Mouse (Mus musculus): ENCODE measurements around the gene Runx1. TPM values are rescaled to one million over a fixed set of nuclear protein-coding genes. Genes with fewer than 3 reads are reported as not detected.

The Runx1 gene
- total RNA-seq (2017) = 78.7 and 92.4 TPM in 2 replicates

DNA sequence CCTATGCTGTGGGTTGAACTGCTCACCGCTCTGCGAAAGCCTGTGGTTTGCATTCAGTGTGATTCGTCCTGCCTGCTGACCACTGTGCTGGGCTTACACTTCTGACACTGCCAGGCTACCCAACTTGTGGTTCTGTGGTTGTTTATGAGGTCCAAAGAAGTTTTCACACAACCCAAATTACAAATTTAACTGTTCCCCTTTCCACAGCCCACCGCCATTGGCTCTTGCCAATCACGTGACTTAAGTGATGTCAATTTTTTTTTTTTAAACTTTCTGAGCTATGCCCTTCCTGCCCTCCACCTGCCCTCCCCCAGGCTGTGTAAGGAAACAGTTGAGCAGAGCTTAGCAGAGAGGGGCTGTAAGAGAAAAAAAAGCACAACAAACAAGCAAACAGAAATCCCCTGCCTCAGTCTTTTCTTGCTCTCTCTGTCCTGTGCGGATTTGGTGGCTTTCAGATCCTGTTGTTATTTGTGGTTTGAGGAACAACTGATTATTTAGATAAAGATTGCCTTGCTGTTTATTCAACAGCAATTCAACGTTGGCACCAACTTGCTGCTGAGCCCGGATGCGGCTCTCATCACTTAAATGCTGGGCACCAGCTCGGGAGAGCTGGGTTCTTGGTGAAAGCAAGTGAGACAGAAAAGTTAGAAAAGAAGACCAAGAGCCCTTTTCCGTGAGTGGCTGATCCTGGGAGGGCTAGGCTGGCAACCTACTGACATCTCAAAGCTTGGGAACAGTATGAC lies at the start of gene Runx1:
TSS of gene Runx1 (minus strand) at position 242 of the 743 bp plus-strand sequence.
- ATAC-seq (replicated peaks; ENCODE audit: low read depth, poor library complexity, severe bottlenecking) = peak; percentile 45

DNA sequence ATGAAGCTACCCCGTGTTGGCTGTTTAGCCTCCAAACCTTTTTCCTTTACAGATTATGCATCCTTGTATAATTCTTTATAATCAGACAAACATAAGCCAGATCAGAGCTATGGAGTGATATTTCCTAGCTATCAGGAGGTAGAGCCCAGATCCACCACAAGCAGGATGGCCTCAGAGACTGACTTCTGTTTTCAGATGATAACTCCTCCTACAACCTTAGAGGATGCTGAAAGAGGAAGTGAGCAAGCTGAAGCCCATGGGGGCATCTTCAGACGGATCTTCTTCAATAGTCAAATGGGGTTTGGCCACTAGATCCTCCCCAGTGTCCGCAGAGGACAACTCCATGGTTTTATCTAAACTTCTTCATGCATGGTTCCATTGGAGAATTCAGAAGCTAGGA lies 48.1 kb upstream of the Runx1 start:
- ATAC-seq (replicated peaks; ENCODE audit: low read depth, poor library complexity, severe bottlenecking) = peak; percentile 91

DNA sequence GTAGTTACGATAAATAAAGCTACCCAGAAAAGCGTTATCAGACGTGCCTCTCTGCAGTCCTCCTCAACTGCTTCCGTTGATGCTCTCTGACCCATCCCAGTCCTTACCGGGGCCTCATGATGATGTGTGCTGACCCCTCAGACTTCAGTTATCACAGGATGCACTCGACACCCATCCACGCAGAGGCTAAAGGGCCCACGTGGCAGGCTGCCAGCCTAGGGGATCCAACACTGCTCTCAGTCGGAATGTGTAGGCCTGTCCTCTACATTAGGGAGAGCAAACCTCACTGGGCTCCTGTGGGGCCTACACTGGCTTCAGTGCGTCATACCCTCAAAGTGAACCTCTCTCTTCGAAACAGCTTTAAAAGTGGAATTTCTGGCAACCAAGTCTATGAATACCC lies 45.8 kb upstream of the Runx1 start:
- peak; percentile 37 for ATAC-seq (replicated peaks; ENCODE audit: low read depth, poor library complexity, severe bottlenecking)

- ATAC-seq (replicated peaks; ENCODE audit: low read depth, poor library complexity, severe bottlenecking) = peak; percentile 57
These were observed 42.6 kb upstream of the Runx1 start for GRCm38 (mm10) chr16:92868550-92868949.

DNA sequence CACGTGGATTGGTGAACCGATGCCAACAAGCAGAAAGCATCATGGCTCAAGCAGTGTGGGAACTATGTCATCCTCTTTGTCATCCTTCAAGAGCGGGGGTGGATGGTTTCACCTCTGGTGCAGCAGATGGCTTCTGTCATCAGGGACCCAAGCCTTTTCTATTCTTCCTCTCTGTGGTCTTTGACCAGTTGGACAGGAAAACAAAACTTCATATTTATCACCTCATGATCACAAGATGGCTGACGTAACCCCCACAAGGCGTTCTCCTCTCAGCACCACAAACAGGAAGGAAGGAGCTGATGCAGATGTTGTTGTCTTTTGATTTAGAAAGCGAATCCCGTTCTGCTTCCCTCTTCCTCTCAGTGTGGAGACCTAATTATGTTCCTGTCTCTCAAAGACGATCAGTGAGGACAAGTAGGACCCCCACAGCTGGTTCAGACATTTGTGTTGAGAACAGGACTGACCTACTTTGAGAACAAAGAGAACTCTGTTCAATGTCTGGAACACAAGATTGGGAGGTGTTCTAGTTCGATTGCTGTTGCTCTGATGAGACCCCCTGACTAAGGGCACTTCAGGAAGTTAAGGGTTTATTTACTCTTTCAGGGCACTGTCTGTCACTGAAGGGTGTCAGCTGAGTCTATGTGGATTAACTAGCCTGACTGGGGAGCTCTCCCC lies 41.4 kb upstream of the Runx1 start:
- peak; percentile 67 for ATAC-seq (replicated peaks; ENCODE audit: low read depth, poor library complexity, severe bottlenecking)

GRCm38 (mm10) chr16:92865314-92865713 lies 39.4 kb upstream of the Runx1 start:
- no peak for ATAC-seq (replicated peaks; ENCODE audit: low read depth, poor library complexity, severe bottlenecking)

DNA sequence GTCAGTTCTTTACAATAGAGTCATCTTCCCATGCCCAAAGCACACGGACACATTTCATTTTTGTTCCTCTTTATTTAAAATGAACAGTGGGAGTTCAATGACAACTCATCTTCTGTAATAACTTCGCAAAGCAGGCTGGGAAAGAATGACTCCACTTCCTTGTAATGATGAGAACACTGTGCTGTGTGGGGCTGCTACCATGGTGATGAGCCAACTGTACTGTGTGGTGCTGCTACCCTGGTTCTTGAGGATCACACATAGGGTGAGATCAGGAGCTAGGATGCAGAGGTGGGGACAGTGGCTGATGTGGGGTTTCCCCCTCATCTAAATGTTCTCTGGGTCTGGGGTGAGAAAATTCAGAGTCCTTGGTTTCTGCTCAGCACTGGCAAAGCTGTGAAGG lies 38.2 kb upstream of the Runx1 start:
- ATAC-seq (replicated peaks; ENCODE audit: low read depth, poor library complexity, severe bottlenecking) = 0 out of 2 replicates have a peak, but pooled peaks have one; percentile 34

- no peak for ATAC-seq (replicated peaks; ENCODE audit: low read depth, poor library complexity, severe bottlenecking)
These were observed 37.2 kb upstream of the Runx1 start for GRCm38 (mm10) chr16:92863179-92863578.

- ATAC-seq (replicated peaks; ENCODE audit: low read depth, poor library complexity, severe bottlenecking) = no peak
These were observed 36.5 kb upstream of the Runx1 start for GRCm38 (mm10) chr16:92862430-92862829.

GRCm38 (mm10) chr16:92861571-92861970 lies 35.6 kb upstream of the Runx1 start:
- 0 out of 2 replicates have a peak, but pooled peaks have one; percentile 26 for ATAC-seq (replicated peaks; ENCODE audit: low read depth, poor library complexity, severe bottlenecking)

- ATAC-seq (replicated peaks; ENCODE audit: low read depth, poor library complexity, severe bottlenecking) = no peak
These were observed 34.7 kb upstream of the Runx1 start for GRCm38 (mm10) chr16:92860649-92861048.

- ATAC-seq (replicated peaks; ENCODE audit: low read depth, poor library complexity, severe bottlenecking) = no peak
These were observed 30.8 kb upstream of the Runx1 start for GRCm38 (mm10) chr16:92856779-92857178.

GRCm38 (mm10) chr16:92852276-92852675 lies 26.3 kb upstream of the Runx1 start:
- ATAC-seq (replicated peaks; ENCODE audit: low read depth, poor library complexity, severe bottlenecking) = no peak

- no peak for ATAC-seq (replicated peaks; ENCODE audit: low read depth, poor library complexity, severe bottlenecking)
These were observed 24.5 kb upstream of the Runx1 start for GRCm38 (mm10) chr16:92850416-92850815.

- peak; percentile 69 for ATAC-seq (replicated peaks; ENCODE audit: low read depth, poor library complexity, severe bottlenecking)
These were observed 21.9 kb upstream of the Runx1 start for GRCm38 (mm10) chr16:92847762-92848300.

GRCm38 (mm10) chr16:92845244-92846225 lies 19.6 kb upstream of the Runx1 start:
- no peak for ATAC-seq (replicated peaks; ENCODE audit: low read depth, poor library complexity, severe bottlenecking)

DNA sequence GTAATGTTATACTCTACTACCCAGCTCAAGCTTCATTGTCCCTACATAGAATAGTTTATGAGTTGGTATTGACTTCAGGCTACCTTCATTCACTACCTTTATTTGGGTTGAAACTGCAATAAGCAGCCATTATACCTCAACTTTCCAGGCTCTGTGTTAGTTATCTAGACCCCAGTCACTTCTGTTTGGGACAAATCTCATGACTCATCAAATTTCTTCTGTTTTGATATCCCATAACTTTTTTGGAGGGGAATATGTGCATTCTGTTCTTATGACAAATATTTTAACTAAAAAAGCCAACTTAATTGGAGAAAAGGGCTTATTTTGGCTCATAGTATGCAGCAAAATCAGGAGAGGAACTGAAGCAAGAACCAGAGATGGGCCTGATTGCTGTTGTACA lies 12.8 kb upstream of the Runx1 start:
- ATAC-seq (replicated peaks; ENCODE audit: low read depth, poor library complexity, severe bottlenecking) = no peak

GRCm38 (mm10) chr16:92831341-92831740 lies 5.4 kb upstream of the Runx1 start:
- ATAC-seq (replicated peaks; ENCODE audit: low read depth, poor library complexity, severe bottlenecking) = no peak

GRCm38 (mm10) chr16:92830479-92830878 lies 4.5 kb upstream of the Runx1 start:
- ATAC-seq (replicated peaks; ENCODE audit: low read depth, poor library complexity, severe bottlenecking) = no peak

DNA sequence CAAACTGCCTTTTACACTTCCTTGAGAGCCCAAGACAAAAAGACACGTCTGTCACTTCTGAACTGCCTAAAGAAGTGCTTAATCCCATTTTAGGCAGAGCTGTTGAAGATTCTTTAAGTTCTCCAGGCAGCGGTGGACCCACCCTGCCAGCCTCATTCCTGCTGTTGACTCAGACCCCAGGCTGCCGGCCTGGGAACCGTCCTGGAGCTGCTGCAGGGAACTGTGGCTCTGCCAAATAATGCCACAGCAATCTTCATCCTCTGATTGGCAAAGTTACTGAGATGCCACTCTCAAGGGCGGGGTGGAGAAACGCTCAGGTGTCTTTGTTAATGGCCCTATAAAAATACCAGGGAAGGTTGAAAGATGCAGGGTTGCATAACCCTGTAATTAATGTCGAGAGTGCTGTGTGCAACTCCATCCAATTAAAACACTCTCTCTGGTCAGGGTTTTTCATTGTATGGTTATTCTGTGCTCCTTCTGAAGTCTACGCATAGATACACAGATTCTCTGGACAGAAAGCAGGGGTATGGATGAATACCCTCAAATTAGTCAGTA lies 2.4 kb upstream of the Runx1 start:
- ATAC-seq (replicated peaks; ENCODE audit: low read depth, poor library complexity, severe bottlenecking) = no peak
